Mouse (Mus musculus) ES-E14 (cell line): ENCODE results near the gene Rps6kl1.

ENCODE experiments used
- HCFC1 ChIP-seq: IDR thresholded peaks from 2 replicates; pipeline ENCODE4 v1.6.1; 2012; ENCODE audit warnings: low read length, inconsistent platforms, borderline replicate concordance; ENCODE audit not compliant: insufficient read depth
- ZNF384 ChIP-seq: IDR thresholded peaks from 2 replicates; pipeline ENCODE4 v1.6.1; 2012; ENCODE audit warnings: low read depth, low read length, inconsistent platforms

GRCm38 (mm10) chr12:85095859-85096258 lies 55.2 kb downstream of the Rps6kl1 start:
- no peak for TF ChIP-seq HCFC1
- no peak for TF ChIP-seq ZNF384
